Mouse (Mus musculus): ENCODE measurements at regions not wholly inside any gene's neighbourhood (a gene's known extent, or its start where the extent isn't known, plus 50 kb on each side); places are given as distances from the start of the nearest gene placed in this dataset.
A peak's percentile ranks its signal among the peaks of the same experiment; 100 is the strongest.
"Not testable (repeated sequence)": the region's sequence is repeated elsewhere in the genome, so short reads cannot be mapped to it uniquely, and the experiment has no call there.

DNA sequence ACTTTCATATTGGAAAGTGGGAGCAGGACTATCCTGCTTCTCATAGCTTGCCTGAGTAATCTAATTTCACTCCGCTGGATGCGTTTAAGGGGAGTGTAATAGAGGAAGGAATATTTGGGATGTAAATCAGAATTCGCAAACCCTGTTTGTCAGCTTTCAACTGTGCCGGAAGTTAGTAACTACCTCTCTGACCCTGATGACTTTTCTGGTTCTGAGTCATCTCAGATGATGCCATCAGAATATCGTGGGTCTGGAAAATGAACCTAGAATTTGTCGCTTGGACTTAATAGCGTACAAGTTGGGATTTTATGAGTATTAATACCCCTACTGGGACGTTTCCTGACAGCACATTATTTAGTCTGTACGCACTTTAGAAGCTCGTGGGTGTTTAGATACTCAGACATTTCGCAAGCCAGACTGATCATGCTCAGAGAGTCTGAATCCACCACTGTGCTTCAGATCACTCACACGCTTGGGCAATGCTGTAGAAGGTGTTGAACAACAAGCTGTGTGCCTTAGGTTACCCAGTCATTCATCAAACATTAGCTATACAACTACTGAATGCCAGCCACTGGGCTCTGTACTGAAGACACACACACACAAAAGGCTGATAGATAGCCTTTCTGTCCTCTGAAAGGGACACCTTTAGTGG, 131.1 kb downstream of the Phlda1 start:
- no peak for DNase-seq

DNA sequence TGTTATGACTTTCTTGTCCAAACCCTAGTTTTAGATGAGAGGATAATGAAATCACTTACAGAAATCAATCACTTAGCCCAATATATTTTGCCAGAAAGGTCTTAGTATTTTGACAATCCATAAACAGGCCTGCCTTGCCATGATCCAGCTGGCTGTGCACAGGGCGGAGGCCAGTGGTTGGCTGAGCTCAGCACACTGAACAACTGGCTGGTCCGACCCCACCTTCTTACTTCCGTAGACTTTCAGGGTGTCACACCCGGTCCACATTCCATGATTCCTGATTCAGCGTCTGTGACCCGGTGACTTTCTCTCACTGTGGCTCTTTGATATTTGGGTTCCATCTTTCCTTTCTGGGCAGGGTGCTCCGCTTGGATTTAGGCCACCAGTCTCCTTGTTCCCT, 133.8 kb downstream of the Phlda1 start:
- no peak for DNase-seq

DNA sequence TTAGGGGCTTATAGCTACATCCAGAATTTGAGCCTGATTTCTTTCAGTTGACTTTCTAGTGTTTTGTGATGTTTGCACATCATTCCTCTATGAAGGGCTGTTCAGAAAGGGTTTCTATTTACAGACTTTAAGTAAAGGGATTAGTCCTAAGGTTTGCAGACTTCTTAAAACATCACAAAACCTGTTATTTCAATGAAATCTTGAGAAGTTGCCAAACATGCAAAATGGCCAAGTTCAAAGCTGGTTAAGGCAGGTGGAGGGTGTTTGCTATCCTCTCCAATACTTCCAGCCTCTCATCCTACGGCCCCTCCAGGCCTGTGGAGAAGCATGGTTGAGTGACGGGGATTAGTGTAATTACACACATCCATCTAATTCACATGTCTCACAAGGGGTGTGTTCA, 136.6 kb downstream of the Phlda1 start:
- no peak for DNase-seq

DNA sequence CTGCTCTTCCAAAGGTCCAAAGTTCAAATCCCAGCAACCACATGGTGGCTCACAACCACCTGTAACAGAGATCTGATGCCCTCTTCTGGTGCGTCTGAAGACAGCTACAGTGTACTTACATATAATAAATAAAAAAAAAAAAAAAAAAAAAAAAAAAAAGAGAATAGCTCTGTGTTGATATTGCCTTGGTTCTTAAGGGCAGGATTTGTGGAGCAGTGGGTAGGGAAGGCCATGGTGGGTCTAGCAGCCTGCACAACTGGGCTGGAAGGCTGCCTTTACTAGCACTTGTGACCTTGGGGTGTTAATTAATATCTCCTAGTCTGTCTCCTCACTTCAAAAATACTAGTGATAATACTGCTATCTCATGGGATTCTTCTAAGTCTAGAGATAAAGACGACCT, 147.7 kb downstream of the Phlda1 start:
- not testable (repeated sequence) for DNase-seq

DNA sequence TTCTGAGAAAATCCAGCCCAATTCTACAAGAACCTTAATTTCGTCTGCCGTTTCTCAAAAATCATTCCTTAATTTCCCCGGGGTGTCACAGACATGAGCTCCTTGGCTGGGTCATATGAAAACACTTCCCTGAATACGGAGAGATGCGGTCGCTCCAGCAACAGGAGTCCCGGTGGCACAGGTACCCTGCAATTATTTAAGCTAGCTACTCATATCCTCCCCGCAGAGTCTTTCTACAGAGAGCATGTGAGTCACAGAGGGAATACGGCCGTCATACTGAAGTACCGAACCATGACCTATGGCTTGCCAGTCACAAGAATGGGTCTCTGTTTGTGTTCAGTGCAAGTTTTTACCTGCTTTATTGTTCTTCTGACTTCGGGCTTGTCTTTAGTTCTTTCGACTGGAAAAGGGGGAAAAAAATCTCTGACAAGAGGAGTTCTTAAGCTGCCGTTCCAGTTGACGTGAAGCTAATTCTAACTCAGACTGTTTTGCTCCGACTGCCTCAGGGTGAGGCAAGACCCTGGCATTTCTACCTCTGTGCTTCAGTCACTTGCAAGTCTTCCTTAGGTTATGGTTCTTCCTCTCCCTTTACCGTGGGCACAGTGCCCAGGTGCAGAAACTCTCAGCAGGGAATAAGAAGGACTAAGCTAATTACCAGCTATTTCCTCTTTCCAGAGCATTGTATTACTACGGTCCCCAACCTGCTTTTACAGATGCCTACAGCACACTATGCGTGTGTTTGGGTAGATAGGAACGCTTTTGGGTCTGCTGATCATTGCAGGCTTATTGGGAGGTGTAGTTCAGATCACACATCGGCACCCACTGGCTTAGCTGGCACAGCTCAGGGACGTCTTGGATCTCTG, 148.5 kb downstream of the Phlda1 start:
- peak in 1 of 2 experiments; percentile 13 for DNase-seq

DNA sequence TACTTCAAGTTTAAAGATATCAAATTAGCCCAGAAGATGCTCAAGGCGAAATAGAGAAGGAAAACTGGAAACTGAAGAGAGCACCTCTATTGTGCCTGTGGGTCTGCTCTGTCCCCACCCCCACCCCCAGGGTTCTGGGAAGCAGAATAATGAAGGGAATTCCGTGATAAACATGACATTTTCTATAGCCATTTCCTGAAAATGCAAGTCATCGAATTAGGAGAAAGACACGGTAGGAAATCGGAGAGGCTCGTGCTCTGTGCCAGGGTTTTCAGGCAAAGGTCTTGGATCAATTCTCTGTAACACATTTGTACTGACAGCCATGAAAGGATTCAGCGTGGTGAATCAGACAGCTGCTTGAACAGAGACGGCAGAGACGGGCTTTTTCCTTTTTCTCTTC, 152.7 kb downstream of the Phlda1 start:
- DNase-seq = peak; percentile 28 to 34

DNA sequence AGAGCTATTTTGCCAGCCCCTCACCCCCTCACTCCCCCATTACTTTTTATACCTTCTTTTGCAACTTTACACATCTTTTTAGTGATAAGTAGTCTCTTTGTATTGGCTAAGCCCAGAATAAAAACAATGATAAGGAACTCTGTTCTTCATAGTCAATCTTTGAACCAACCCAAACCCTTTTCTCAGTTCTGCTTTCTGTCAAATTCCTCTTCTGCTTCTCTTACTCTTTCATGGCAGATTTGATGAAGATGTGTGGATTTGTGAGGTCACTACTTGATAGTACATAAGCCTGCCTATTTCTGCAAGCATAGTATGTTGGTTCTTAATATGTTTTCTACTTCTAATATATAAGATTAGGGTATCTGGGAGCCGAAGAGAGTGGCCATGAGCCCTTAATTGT, 156.6 kb downstream of the Phlda1 start:
- DNase-seq = no peak

DNA sequence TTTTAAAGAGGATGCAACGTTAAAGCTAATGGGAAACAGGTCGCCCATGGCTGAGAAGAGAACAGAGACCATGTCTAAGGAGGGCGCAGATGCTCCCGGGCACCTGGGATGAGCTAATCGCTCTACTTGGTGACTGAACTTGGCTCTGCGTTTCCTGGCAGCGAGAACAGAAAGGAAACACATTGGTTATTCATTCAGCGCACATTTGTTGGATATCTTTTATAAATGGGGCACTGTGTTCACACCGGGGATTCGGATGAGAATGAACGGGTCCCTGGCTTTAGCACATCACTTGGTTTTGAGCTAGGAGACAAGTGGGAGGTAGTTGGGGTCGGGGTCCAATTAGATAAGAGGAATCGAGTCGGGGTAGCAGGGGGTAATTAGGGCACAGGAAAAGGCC, 159.7 kb downstream of the Phlda1 start:
- peak; percentile 57 to 68 for DNase-seq

DNA sequence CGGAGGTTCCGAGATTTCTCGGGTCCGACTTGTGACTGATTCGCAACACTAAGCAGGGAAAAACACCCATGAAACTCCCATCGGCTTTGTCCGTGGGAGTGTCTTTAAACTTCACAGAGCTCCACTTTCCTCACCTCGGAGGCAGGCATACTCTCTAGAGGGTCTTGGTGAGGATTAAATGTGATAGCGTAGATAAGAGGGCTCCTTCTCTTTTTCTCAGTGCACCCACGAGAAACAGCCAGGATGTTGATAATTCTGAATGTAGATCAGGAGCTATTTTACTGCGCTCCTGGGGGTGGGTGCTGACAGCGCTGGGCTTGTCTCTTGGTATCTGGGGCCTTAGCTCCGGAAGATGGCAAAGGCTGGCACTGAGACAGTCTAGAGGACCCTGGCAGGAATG, 160.9 kb downstream of the Phlda1 start:
- no peak for DNase-seq

DNA sequence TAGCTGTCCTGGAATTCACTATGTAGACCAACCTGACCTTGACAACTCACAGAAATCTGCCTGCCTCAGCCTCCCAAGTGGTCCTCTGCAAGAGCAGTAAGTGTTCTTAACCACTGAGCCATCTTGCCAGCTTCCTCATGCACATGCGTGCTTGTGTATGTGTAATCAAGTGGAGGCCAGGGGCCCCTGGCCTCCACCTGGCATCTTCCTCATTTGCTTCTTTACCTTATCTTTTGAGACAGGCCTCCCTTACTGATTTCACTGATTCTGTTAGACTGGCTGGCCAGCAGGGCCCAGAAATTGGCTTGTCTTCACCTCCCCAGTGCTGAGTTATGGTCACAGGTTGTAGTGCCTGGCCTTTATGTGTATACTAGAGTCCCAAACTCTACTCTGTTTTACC, 162.6 kb downstream of the Phlda1 start:
- no peak for DNase-seq

DNA sequence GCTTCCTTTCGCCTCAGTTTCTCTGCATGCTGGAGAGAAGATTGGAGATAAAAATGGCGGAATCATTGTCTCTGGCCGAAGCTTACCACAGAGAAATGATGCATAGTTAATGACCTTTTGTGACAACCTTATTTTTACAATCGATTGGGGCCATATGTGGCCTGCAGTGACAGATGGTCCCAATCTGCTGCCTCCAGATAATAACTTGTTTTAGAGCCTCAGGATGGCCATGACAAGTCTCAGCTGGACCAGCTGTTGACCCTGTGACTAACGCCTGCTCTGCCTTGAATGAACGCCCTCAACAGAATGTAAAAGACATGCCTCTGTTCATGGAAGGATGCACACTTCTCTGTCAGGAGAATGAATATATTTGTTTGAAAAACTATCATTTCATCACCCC, 163.6 kb downstream of the Phlda1 start:
- DNase-seq = no peak

DNA sequence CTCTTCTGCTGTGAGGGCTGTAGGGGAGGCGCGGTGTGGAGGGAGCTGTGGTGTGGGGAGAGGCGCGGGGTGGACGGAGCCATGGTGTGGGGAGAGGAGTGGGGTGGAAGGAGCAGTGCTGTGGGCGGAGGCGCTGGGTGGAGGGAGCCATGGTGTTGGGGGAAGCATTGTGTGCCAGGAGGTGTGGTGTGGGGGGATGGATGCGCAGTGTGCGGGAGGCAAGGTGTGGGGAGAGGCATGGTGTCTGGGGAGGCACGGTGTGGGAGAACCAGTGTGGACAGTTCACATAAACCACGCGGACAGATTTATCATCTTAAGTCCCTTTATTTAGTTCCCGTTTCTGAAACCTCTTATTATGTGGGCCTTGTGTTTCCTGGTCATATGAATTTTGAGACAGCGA, 164.6 kb downstream of the Phlda1 start:
- DNase-seq = no peak

DNA sequence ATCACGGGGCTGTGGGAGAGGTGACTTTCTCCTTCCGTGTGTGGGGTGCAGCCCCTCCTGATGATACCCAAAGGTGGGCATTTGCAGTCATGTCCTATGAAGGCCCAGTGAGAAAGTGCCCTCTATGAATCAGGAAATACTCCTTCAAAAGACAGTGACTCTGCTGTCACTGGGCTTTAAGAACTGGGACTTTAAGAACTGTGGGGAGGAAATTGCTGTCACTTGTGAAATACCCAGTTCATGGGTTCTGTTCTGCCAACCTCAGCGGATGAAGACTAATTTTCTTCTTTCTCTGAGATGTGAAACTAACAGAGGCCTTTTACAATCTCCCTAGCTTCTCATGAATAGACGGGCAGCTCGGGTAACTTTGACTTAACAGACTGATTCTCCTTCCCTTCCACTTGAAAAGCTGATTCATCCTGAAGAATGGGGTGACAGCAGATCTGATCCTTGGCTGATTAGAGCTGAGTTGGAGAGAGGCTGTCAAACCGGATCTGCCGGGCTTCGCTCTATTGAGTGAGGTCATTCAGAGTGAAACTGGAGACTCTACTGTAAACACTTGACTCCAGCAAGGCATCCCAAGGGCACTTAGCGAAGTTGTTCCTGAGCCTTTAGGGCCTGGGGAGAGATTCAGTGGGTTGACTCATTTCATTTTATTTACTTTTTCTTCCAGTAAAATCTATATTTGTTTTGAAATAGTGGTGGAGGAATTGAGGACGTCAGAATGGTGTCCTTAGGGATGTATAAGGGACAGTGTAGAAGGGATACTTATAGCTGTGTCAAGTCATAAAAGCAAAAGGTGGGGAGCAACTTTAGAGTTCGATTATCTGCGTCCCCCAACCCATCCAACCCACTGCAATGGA, 166.6 kb downstream of the Phlda1 start:
- DNase-seq = no peak

DNA sequence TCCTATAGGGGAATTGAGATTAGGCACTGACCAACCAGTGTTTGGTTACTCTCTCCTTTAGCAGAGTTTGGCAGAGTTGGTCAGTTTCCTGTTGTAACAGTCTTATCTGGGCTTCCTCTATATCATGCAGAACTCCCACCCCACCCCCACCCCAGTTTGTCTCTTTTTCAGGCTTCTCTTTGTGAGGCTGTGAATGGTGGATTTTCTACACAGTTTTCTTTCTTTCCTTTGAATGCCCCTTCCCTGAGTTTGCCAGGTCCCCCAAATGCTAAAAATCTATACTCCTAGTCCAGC, 167.2 kb downstream of the Phlda1 start:
- no peak for DNase-seq

DNA sequence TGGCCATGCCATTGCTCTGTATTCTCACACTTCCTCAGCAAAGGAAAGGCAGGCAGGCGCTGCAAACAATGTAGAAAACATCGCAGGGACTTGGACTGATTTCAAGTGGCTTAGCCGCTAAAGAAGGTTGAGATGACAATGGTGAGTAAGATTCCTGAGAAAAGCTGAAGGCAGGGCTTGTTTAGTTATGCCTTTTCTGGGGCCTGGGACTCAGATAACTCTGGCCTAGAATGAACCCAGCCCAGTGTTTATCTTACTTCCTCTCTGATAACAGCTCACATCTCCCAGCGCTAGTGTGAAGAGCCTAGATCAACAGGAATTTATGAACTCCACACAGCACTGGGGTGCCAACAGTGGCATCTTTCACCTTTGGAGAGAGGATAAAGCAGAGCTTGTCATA, 170.2 kb downstream of the Phlda1 start:
- DNase-seq = no peak

DNA sequence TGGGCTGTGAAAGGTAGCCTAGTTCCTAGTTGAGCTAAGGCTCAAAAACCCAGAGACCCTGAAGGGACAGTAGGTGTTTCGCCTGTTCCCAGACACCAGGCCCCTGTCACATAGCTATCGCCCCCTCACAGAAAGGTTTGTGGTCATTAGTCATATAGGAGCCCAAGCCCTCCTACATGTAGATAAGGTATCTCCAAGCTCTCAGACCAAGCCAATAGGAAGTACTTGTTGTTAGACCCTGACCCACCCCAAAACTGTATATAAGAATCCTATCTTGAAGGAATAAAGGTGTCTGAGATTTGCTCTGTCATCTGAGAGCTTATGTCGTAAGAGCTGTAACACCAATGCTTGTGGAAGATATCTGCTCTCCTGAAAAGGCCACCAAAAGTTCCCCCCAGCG, 174.8 kb downstream of the Phlda1 start:
- no peak for DNase-seq

DNA sequence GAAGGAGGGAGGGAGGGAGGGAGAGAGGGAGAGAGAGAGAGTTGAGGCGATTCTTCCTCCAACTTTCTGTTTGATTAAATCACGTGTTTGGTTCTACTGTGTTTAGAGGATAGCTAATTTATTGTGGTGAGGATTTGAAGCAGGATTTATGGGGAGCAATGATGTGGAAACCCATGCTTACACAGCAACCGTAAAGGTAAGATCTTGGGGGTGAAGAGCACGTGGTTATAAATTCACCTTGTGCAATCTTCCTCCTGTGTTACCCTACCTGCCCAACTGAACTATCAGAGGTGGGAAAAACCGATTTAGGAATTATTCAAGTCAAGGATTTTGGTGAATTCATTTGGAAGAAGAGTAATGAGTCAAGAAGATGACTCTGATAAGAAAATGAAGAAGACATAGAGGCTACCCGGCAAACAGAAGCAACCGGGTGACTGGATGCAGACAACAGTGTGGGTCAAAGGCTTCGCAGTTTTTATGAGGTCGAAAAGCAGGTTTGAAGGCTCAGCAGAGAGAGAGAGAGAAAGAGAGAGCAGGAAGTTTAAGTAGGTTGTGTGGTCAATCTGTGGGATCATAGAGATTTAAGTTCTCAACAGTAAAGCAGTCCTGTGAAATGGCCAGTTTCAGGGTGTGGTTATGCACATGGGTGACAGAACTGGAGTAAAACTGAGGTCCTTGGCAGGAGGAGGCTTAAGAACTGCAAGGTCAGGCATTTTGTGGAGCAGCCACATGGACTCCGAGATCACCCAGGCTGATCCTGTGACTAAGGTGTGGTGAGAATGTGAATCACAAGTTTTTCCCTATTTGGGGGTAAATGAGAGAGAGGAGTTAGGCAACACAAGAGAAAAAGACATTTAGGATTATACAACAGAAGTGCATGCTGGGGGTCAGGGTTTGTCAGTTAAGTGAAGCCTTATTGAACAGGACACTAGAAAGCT, 178.6 kb downstream of the Phlda1 start:
- no peak for DNase-seq

DNA sequence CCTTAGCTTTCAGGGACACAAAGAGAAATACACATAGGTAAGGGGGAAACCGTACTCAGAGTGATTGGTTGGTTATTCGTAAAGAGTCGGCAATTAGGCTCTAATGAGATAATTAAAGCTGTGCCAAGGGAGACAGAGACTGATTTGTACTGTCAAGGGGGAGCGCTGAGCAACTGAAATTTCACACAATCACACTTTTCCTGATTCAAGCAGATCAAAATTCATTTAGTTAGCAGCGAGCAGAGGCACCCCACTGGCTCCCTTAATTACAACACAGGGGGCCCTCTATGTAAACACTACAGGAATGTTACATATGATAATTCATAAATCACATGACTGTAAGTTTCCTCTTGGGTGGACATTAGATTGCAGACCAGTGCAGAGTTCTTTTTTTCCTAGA, 180.5 kb downstream of the Phlda1 start:
- DNase-seq = no peak

DNA sequence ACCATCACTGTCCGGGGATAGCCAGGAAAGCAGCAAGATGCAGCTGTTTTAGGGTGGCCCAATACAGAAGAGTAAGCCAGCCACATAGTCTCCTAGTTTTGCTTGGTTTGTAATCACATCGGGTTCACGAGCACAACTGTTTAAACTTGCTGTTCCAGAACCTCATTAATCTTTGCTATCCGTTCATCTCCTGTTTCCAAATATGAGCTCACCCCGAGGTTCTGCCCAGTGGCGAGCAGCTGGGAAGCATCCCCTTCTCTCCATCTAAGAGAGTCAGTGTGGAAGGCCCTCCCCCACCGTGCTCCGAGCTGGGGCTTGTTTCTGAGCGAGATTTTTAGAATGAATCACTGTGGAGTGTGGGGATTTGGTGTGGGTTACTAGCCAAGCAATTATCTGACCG, 183.5 kb downstream of the Phlda1 start:
- DNase-seq = no peak

DNA sequence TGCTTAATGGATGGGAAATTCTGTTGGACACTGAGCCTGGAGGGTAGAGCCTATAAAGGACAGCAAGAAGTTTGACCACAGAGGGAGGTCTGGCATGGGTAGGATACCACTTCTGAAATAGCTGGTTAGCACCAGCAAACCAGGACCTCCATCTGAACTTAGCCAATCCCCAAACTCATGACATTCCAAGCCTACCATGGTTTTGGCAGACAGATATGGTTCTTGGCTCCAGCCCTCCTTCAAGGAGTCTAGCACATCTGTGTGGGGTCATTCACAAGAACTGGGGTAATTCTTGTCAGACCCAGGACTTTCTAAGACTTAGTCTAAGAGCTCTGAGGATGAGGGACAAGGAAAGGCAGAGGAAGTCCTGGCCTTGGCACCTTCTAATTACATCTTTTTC, 187.7 kb downstream of the Phlda1 start:
- no peak for DNase-seq

DNA sequence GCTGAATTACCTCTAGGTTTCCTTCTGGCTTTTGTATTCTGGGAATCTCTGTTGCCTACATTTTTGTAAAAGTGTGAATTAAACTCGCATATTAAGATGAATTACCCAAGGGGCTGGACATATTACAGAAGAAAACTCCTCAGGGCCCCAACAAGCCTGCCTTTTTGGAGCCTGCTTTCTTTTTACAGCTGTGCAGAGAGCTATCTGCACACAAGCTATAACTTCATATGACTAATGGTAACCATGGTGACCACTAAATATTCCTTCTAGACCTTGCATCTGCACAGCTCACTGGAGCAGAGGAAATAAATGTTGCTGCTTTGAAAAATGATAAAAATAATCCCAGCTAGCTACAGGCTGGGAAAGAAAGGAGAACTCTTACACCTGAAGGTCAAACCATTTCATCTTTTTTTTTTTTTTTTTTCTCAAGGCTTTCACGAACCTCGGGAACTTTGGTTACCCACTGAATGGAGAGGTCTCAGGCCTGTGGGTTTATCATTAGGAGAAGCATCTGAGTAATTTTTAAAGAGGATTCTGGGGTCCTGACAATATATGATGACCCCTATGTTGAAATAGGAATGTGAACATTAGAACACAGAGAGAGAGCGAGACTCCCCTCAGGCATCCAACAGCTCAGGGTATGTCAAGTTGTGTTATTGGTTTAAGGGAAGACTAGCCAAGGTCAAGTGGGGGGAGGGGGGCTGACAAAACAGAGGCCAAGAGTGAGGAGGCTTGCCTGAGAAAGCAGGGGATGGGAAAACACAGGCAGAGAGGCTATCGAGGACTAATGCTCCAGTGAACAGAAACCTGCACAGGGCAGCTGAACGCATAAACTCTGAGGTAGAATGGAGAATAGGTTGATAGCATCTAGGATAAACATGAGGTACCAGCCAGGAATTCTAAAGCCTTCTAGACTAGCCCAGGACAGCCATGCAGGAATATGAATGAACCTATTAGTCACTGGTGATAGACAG, 188.4 kb downstream of the Phlda1 start:
- no peak for DNase-seq

Data from cerebellum, postnatal 14 days (tissue).